9 mouse cellular contexts compared by ENCODE assay signal in the genomic region with DNA sequence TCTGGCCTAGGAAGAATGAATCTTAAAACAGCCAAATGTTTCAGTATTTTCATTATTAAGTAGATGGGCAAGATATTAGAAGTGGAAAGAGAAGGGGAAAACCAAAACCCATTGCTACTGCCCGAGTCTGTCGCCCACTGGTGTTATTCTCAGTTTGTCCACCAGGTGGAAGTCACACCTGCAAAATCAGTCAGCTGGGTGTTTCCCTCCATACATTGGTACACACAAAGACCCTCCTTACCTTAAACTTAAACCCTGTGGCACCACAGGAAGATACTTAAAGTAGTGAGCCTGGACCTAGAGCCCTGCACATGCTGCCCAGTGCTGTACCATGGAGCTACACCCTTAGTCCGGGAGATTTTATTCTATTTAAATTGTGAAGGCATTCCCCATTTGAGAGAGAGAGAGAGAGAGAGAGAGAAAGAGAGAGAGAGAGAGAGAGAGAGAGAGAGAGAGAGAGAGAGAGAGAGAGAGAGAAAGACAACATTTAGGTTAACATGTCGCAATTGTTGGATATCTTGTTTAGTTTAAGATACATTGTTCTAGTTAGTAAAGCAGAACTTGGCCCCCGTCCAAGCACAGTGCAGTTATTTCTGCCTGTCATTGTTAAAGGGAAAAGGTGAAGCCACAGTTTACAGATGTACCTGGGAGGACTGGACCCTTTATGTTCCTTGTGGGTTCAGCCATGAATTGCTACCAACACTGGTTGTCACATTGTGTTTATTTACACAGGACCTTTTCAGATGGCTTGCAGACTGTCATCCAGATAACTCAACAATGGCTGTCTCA. TPM values are rescaled to one million over a fixed set of nuclear protein-coding genes. Genes with fewer than 3 reads are reported as not detected.
DNase-seq lines count a peak whose midpoint lies in the region; ATAC-seq and TF ChIP-seq lines count a peak whose summit lies in the region.
"Had no signal": no experiment of that assay in that cellular context is flagged by ENCODE, and none has a peak within 500 bp of the region (broad histone marks: within the 10 kb centered on the region; RNA-seq: fewer than 3 reads in every experiment).

No protein-coding gene starts in this region.

- intact Hi-C loops in gastrocnemius, adult 2 months (cut with DNase I): loop anchor here (1.0 to 5.0 kb wide), 4 partner anchors 40 to 420 kb away; no protein-coding TSS in a partner anchor

- peak; percentile 97; the same call in 1 of the 2 replicates for TF ChIP-seq CTCF in gastrocnemius, adult 2 months (IDR thresholded peaks at IDR 0.05)
- TF ChIP-seq CTCF in G1E (IDR thresholded peaks at IDR 0.05; ENCODE audit: low read depth, low read length): peak; percentile 82; the same call in 1 of the 2 replicates
- TF ChIP-seq CTCF in kidney, postnatal 0 days (IDR thresholded peaks at IDR 0.05; ENCODE audit: low read depth): peak; percentile 93
- peak; percentile 94 for TF ChIP-seq CTCF in lung, postnatal 0 days (IDR thresholded peaks at IDR 0.05)

- H3K36me3 ChIP-seq in G1E (replicated peaks): peaks cover 38% of the 10 kb centered on the region
- no peaks in the 10 kb centered on the region for H3K36me3 ChIP-seq in kidney, postnatal 0 days (ENCODE audit: insufficient read depth, low read length)
- H3K36me3 ChIP-seq in lung, postnatal 0 days (ENCODE audit: insufficient read depth, low read length): no peaks in the 10 kb centered on the region

- peaks cover 73% of the 10 kb centered on the region for H3K4me1 ChIP-seq in G1E (ENCODE audit: insufficient read depth, low read depth, low read length)
- peaks cover 38% of the 10 kb centered on the region for H3K4me1 ChIP-seq in kidney, postnatal 0 days (replicated peaks; ENCODE audit: insufficient read depth, low read length)
- H3K4me1 ChIP-seq in lung, postnatal 0 days (ENCODE audit: insufficient read depth, low read depth, low read length): peaks cover 9% of the 10 kb centered on the region; the same call in 1 of the 2 replicates

- H3K4me2 ChIP-seq in kidney, postnatal 0 days (ENCODE audit: low read length): no peak overlapping the region
- peak overlapping the region; percentile 29; the same call in 1 of the 2 replicates for H3K4me2 ChIP-seq in lung, postnatal 0 days (replicated peaks; ENCODE audit: low read depth, low read length)
- H3K4me2 ChIP-seq: liver, embryonic 13.5 days had no signal

- H3K9me3 ChIP-seq in G1E (replicated peaks): peaks cover 16% of the 10 kb centered on the region
- H3K9me3 ChIP-seq in kidney, postnatal 0 days (replicated peaks; ENCODE audit: low read length): no peaks in the 10 kb centered on the region
- H3K9me3 ChIP-seq in lung, postnatal 0 days (ENCODE audit: low read length): no peaks in the 10 kb centered on the region
- H3K9me3 ChIP-seq: liver, embryonic 13.5 days had no signal

- no peaks in the 10 kb centered on the region for H3K27me3 ChIP-seq in G1E (ENCODE audit: insufficient read depth, low read length)
- no peaks in the 10 kb centered on the region for H3K27me3 ChIP-seq in kidney, postnatal 0 days (ENCODE audit: insufficient read depth, low read length)
- no peaks in the 10 kb centered on the region for H3K27me3 ChIP-seq in lung, postnatal 0 days (replicated peaks; ENCODE audit: insufficient read depth, low read length)
- H3K27me3 ChIP-seq: liver, embryonic 13.5 days had no signal

- TF ChIP-seq EP300 in lung, postnatal 0 days (IDR thresholded peaks at IDR 0.05): no peak

- peak overlapping the region; percentile 51 for H3K4me3 ChIP-seq in gastrocnemius, adult 2 months
- no peak overlapping the region for H3K4me3 ChIP-seq in G1E (ENCODE audit: low read depth, low read length)
- no peak overlapping the region for H3K4me3 ChIP-seq in kidney, postnatal 0 days (replicated peaks; ENCODE audit: low read depth, low read length)
- H3K4me3 ChIP-seq in lung, postnatal 0 days (ENCODE audit: low read depth, low read length): no peak overlapping the region
- H3K4me3 ChIP-seq: liver, embryonic 13.5 days had no signal

- DNase-seq in gastrocnemius, adult 2 months: peak; percentile 74
- DNase-seq in gastrocnemius, postnatal 25 days: no peak
- DNase-seq in G1E (ENCODE audit: low spot score): no peak
- peak; percentile 85 to 91 for DNase-seq in cerebellum, postnatal 10 days
- DNase-seq in frontal cortex, postnatal 25 days (ENCODE audit: low spot score in 2 of 2): peak; percentile 68 to 71
- peak; percentile 83 for DNase-seq in kidney, postnatal 0 days (ENCODE audit: low spot score)
- DNase-seq in lung, postnatal 0 days (ENCODE audit: low spot score): peak; percentile 73
- peak; percentile 73 for DNase-seq in right cerebral cortex, postnatal 25 days
- DNase-seq: liver, embryonic 13.5 days had no signal

- no peak overlapping the region for H3K9ac ChIP-seq in kidney, postnatal 0 days (ENCODE audit: low read depth, low read length)
- H3K9ac ChIP-seq in lung, postnatal 0 days (replicated peaks; ENCODE audit: low read depth): no peak overlapping the region
- H3K9ac ChIP-seq: liver, embryonic 13.5 days had no signal

- 25% methylated on average over 5 of the region's 5 CpGs for WGBS in kidney, postnatal 0 days
- WGBS in lung, postnatal 0 days: 19% methylated on average over 5 of the region's 5 CpGs

- H3K27ac ChIP-seq in gastrocnemius, adult 2 months: peak overlapping the region; percentile 100
- no peak overlapping the region for H3K27ac ChIP-seq in kidney, postnatal 0 days
- H3K27ac ChIP-seq in lung, postnatal 0 days (ENCODE audit: low read length): no peak overlapping the region
- H3K27ac ChIP-seq: liver, embryonic 13.5 days had no signal

- peak; percentile 28; the same call in 1 of the 2 replicates for ATAC-seq in G1E (ENCODE audit: extremely low read depth, insufficient number of reproducible peaks, low FRiP score, poor library complexity, severe bottlenecking)
- no peak for ATAC-seq in kidney, postnatal 0 days (replicated peaks; ENCODE audit: low FRiP score, low read depth)
- peak; percentile 36; the same call in 1 of the 2 replicates for ATAC-seq in lung, postnatal 0 days

RNA-seq across cellular contexts. Expression of a gene that starts 16.0 kb away (rescaled TPM):
- total RNA-seq in gastrocnemius, adult 2 months (2021): 1 to 10 TPM; 4.9 to 5.7 TPM
- total RNA-seq in gastrocnemius, postnatal 25 days (2021): 1 to 10 TPM; 3.7 to 7.8 TPM
- 29.7 and 34.3 TPM in 2 replicates for total RNA-seq in G1E (2014; fragmentation: Nextera tagmentation)
- 41.8 and 53.3 TPM in 2 replicates for total RNA-seq in G1E (2017)
- polyA plus RNA-seq in G1E (2012): 1.8 and 1.9 TPM in 2 replicates
- polyA plus RNA-seq in kidney, postnatal 0 days (2015; fragmentation: Nextera tagmentation; extraction: Ambion mirVana): 68.9 and 76.3 TPM in 2 replicates
- 13.2 and 13.5 TPM in 2 replicates for polyA plus RNA-seq in lung, postnatal 0 days (2015; fragmentation: Nextera tagmentation; extraction: Ambion mirVana)

RNA-seq across cellular contexts. Expression of a gene that starts 16.2 kb away (rescaled TPM):
- total RNA-seq in gastrocnemius, adult 2 months (2021): 1 to 10 TPM; 3.8 to 5.8 TPM
- 1 to 10 TPM; 4.1 to 6.2 TPM for total RNA-seq in gastrocnemius, postnatal 25 days (2021)
- total RNA-seq in G1E (2014; fragmentation: Nextera tagmentation) (11.9 and 17.1 TPM in 2 replicates), G1E (2017) (14.5 and 14.7 TPM in 2 replicates)
- polyA plus RNA-seq in G1E (2012): 2.9 and 4.2 TPM in 2 replicates
- polyA plus RNA-seq in kidney, postnatal 0 days (2015; fragmentation: Nextera tagmentation; extraction: Ambion mirVana): 60.6 and 64.5 TPM in 2 replicates
- 27.8 and 28.2 TPM in 2 replicates for polyA plus RNA-seq in lung, postnatal 0 days (2015; fragmentation: Nextera tagmentation; extraction: Ambion mirVana)

RNA-seq across cellular contexts. Expression of a gene that starts 16.4 kb away (rescaled TPM):
- total RNA-seq in gastrocnemius, adult 2 months (2021): under 1 TPM; 0.70 to 0.84 TPM
- total RNA-seq in gastrocnemius, postnatal 25 days (2021): 1 to 10 TPM in 1 of 2 experiments, under 1 TPM in 1; 0.79 to 1.3 TPM
- total RNA-seq in G1E (2014; fragmentation: Nextera tagmentation): not detected in 2 replicates
- total RNA-seq in G1E (2017): not detected in 2 replicates
- polyA plus RNA-seq in G1E (2012): not detected in 2 replicates
- 2.9 TPM in 1 of 2 replicates, not detected in the other for polyA plus RNA-seq in kidney, postnatal 0 days (2015; fragmentation: Nextera tagmentation; extraction: Ambion mirVana)
- polyA plus RNA-seq in lung, postnatal 0 days (2015; fragmentation: Nextera tagmentation; extraction: Ambion mirVana): 1.7 and 1.9 TPM in 2 replicates

Comparison
In these comparisons a context has a peak if more than half of its experiments do, and no peak if none do; other contexts are left out.
1. DNase-seq: peak in gastrocnemius, adult 2 months (single experiment), cerebellum, postnatal 10 days (2 of 2), frontal cortex, postnatal 25 days (2 of 2), kidney, postnatal 0 days (single experiment), lung, postnatal 0 days (single experiment) and right cerebral cortex, postnatal 25 days (single experiment); none in gastrocnemius, postnatal 25 days (single experiment) and G1E (single experiment).
2. Peak in every context shown above with its lines, with median percentiles within 50 percentile points of each other: CTCF ChIP-seq.